Mouse (Mus musculus) bone marrow, adult 2 months (tissue): ENCODE results near the gene Prkch.

Experiments used
- CTCF ChIP-seq: fragments of 200-500 bp; IDR thresholded peaks from 2 replicates; pipeline ENCODE4 v1.5.1; 2011; ENCODE audit warnings: low read length, control low read depth; ENCODE audit not compliant: control insufficient read depth, insufficient read depth
- POLR2A ChIP-seq: fragments of 200-500 bp; IDR thresholded peaks from 2 replicates; pipeline ENCODE4 v1.6.1; 2011; ENCODE audit warnings: low read depth, mild to moderate bottlenecking, control low read depth, low read length, borderline replicate concordance; ENCODE audit not compliant: control insufficient read depth

GRCm38 (mm10) chr12:73544736-73545671 lies 39.6 kb upstream of the Prkch start:
- no peak for TF ChIP-seq CTCF
- TF ChIP-seq POLR2A, result no peak
